Mouse (Mus musculus): Measurements from ENCODE around the gene Lias. TPM values are rescaled to one million over a fixed set of nuclear protein-coding genes. Genes with fewer than 3 reads are reported as not detected.

Lias gene
- polyA plus RNA-seq (2011; ENCODE audit: insufficient read depth, insufficient read length, low read depth, missing spikeins): 45.7 and 53.5 TPM in 2 replicates

- H3K9me3 ChIP-seq (replicated peaks; ENCODE audit: control insufficient read depth, insufficient read depth, low read length, poor library complexity, severe bottlenecking): no peaks in the 10 kb centered on the region
Measured at GRCm38 (mm10) chr5:65390648-65391644, at the start of gene Lias, which contains the start of gene Rpl9. TSS of gene Lias (plus strand) at chr5:65391497. TSS of gene Rpl9 (minus strand) at chr5:65391444.

GRCm38 (mm10) chr5:65348168-65348567 is 43.1 kb upstream of the Lias start, which contains the start of gene Klb:
TSS of gene Klb (plus strand) at chr5:65348314.
- Histone ChIP-seq H3K4me3 (ENCODE audit: low read depth, low read length) (no peak within 1 kb of the TSS), H3K27ac (ENCODE audit: insufficient read depth, low read length) (no peak within 1 kb of the TSS), H3K4me1 (ENCODE audit: control insufficient read depth, insufficient read depth, low read length) (no peaks in the 10 kb centered on the region), H3K36me3 (ENCODE audit: control insufficient read depth, insufficient read depth, low read length, poor library complexity, severe bottlenecking) (no peaks in the 10 kb centered on the region), H3K27me3 (ENCODE audit: control insufficient read depth, insufficient read depth, low read length, poor library complexity, severe bottlenecking) (no peaks in the 10 kb centered on the region; the same call in 1 of the 2 replicates), H3K9ac (ENCODE audit: low read depth, poor library complexity, severe bottlenecking) (no peak within 1 kb of the TSS), H3K9me3 (replicated peaks; ENCODE audit: control insufficient read depth, insufficient read depth, low read length, poor library complexity, severe bottlenecking) (no peaks in the 10 kb centered on the region)
- no peak for TF ChIP-seq POLR2A (IDR thresholded peaks at IDR 0.05; ENCODE audit: insufficient read depth, low read length)
- no peak for TF ChIP-seq EP300 (IDR thresholded peaks at IDR 0.05; ENCODE audit: insufficient read depth, low read depth, low read length)
- TF ChIP-seq CTCF (IDR thresholded peaks at IDR 0.05; ENCODE audit: low read depth, low read length): no peak

More at GRCm38 (mm10) chr5:65390648-65391644, at the start of gene Lias, which contains the start of gene Rpl9:
- TF ChIP-seq CTCF (IDR thresholded peaks at IDR 0.05; ENCODE audit: low read depth, low read length): no peak
- no peak for TF ChIP-seq POLR2A (IDR thresholded peaks at IDR 0.05; ENCODE audit: insufficient read depth, low read length)
- TF ChIP-seq EP300 (IDR thresholded peaks at IDR 0.05; ENCODE audit: insufficient read depth, low read depth, low read length): peak; percentile 9; the same call in 1 of the 2 replicates
- Histone ChIP-seq H3K4me3 (ENCODE audit: low read depth, low read length) (peak within 1 kb of the TSS; percentile 95), H3K36me3 (ENCODE audit: control insufficient read depth, insufficient read depth, low read length, poor library complexity, severe bottlenecking) (peaks cover 36% of the 10 kb centered on the region), H3K9ac (ENCODE audit: low read depth, poor library complexity, severe bottlenecking) (peak within 1 kb of the TSS; percentile 93), H3K27ac (ENCODE audit: insufficient read depth, low read length) (peak within 1 kb of the TSS; percentile 31), H3K27me3 (ENCODE audit: control insufficient read depth, insufficient read depth, low read length, poor library complexity, severe bottlenecking) (no peaks in the 10 kb centered on the region), H3K4me1 (ENCODE audit: control insufficient read depth, insufficient read depth, low read length) (no peaks in the 10 kb centered on the region)

- Histone ChIP-seq H3K36me3 (ENCODE audit: control insufficient read depth, insufficient read depth, low read length, poor library complexity, severe bottlenecking) (no peaks in the 10 kb centered on the region), H3K27ac (ENCODE audit: insufficient read depth, low read length) (no peak overlapping the region), H3K4me1 (ENCODE audit: control insufficient read depth, insufficient read depth, low read length) (no peaks in the 10 kb centered on the region), H3K27me3 (ENCODE audit: control insufficient read depth, insufficient read depth, low read length, poor library complexity, severe bottlenecking) (no peaks in the 10 kb centered on the region; the same call in 1 of the 2 replicates), H3K9me3 (replicated peaks; ENCODE audit: control insufficient read depth, insufficient read depth, low read length, poor library complexity, severe bottlenecking) (no peaks in the 10 kb centered on the region), H3K9ac (ENCODE audit: low read depth, poor library complexity, severe bottlenecking) (no peak overlapping the region), H3K4me3 (ENCODE audit: low read depth, low read length) (no peak overlapping the region)
- TF ChIP-seq POLR2A (IDR thresholded peaks at IDR 0.05; ENCODE audit: insufficient read depth, low read length) (no peak), CTCF (IDR thresholded peaks at IDR 0.05; ENCODE audit: low read depth, low read length) (no peak), EP300 (IDR thresholded peaks at IDR 0.05; ENCODE audit: insufficient read depth, low read depth, low read length) (no peak)
Measured at GRCm38 (mm10) chr5:65350508-65350907, 40.8 kb upstream of the Lias start.

- TF ChIP-seq EP300 (IDR thresholded peaks at IDR 0.05; ENCODE audit: insufficient read depth, low read depth, low read length) (no peak), CTCF (IDR thresholded peaks at IDR 0.05; ENCODE audit: low read depth, low read length) (no peak), POLR2A (IDR thresholded peaks at IDR 0.05; ENCODE audit: insufficient read depth, low read length) (no peak)
Measured at GRCm38 (mm10) chr5:65354097-65354496, 37.2 kb upstream of the Lias start.

GRCm38 (mm10) chr5:65354985-65355384 is 36.3 kb upstream of the Lias start:
- H3K4me1 ChIP-seq (ENCODE audit: control insufficient read depth, insufficient read depth, low read length): no peaks in the 10 kb centered on the region
- H3K9ac ChIP-seq (ENCODE audit: low read depth, poor library complexity, severe bottlenecking): no peak overlapping the region
- TF ChIP-seq POLR2A (IDR thresholded peaks at IDR 0.05; ENCODE audit: insufficient read depth, low read length) (no peak), EP300 (IDR thresholded peaks at IDR 0.05; ENCODE audit: insufficient read depth, low read depth, low read length) (no peak), CTCF (IDR thresholded peaks at IDR 0.05; ENCODE audit: low read depth, low read length) (peak; percentile 47)
- no peaks in the 10 kb centered on the region for H3K36me3 ChIP-seq (ENCODE audit: control insufficient read depth, insufficient read depth, low read length, poor library complexity, severe bottlenecking)
- H3K4me3 ChIP-seq (ENCODE audit: low read depth, low read length): no peak overlapping the region
- no peaks in the 10 kb centered on the region for H3K9me3 ChIP-seq (replicated peaks; ENCODE audit: control insufficient read depth, insufficient read depth, low read length, poor library complexity, severe bottlenecking)
- H3K27ac ChIP-seq (ENCODE audit: insufficient read depth, low read length): no peak overlapping the region
- no peaks in the 10 kb centered on the region for H3K27me3 ChIP-seq (ENCODE audit: control insufficient read depth, insufficient read depth, low read length, poor library complexity, severe bottlenecking)

More at GRCm38 (mm10) chr5:65354097-65354496, 37.2 kb upstream of the Lias start:
- Histone ChIP-seq H3K4me3 (ENCODE audit: low read depth, low read length) (no peak overlapping the region), H3K27me3 (ENCODE audit: control insufficient read depth, insufficient read depth, low read length, poor library complexity, severe bottlenecking) (no peaks in the 10 kb centered on the region), H3K4me1 (ENCODE audit: control insufficient read depth, insufficient read depth, low read length) (no peaks in the 10 kb centered on the region), H3K27ac (ENCODE audit: insufficient read depth, low read length) (no peak overlapping the region), H3K9me3 (replicated peaks; ENCODE audit: control insufficient read depth, insufficient read depth, low read length, poor library complexity, severe bottlenecking) (no peaks in the 10 kb centered on the region), H3K36me3 (ENCODE audit: control insufficient read depth, insufficient read depth, low read length, poor library complexity, severe bottlenecking) (no peaks in the 10 kb centered on the region), H3K9ac (ENCODE audit: low read depth, poor library complexity, severe bottlenecking) (no peak overlapping the region)

Data from ES-Bruce4 (cell line).